Mouse (Mus musculus): ENCODE results near the gene Camk2d.

DNA sequence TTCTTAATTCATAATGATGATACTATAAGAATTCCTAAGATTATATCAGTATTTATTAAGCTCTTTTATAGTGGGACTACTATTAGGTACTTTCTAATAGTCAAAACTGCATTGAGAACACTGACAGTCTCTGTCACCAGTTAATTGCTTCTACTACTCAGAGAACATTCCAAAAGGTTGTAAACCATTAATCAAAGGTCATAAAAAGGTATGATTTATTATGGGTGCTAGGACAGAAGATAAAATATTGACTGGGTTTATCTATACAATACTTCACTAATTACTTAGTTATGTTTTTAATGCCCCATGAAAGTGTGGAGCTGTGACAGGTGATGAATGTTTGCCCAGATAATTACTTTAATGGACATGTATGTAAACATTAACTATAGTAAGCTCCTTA lies 264.3 kb downstream of the Camk2d start:
- TF ChIP-seq CTCF (IDR thresholded peaks at IDR 0.05; ENCODE audit: insufficient read depth, low read depth, low read length) (no peak), POLR2A (IDR thresholded peaks at IDR 0.05; ENCODE audit: insufficient read depth, low read depth, low read length) (no peak)

Measured in olfactory bulb, adult 2 months (tissue).